Mouse (Mus musculus): ENCODE data around the gene Psen2. TPM values are rescaled to one million over a fixed set of nuclear protein-coding genes. Genes with fewer than 3 reads are reported as not detected.

Psen2 gene
- polyA plus RNA-seq, 2 experiments, result 17.1 to 23.4 TPM

- DNase-seq (ENCODE audit: low spot score), result no peak
- 80% methylated on average over 9 of the region's 9 CpGs for WGBS
- no peaks in the 10 kb centered on the region for H3K27me3 ChIP-seq (ENCODE audit: control insufficient read depth, insufficient read depth, low read length)
Observed at GRCm38 (mm10) chr1:180210781-180211271, 52.4 kb downstream of the Psen2 start.

GRCm38 (mm10) chr1:180210031-180210432, 53.2 kb downstream of the Psen2 start:
- no peaks in the 10 kb centered on the region for H3K4me1 ChIP-seq (ENCODE audit: control insufficient read depth, insufficient read depth, low read length)
- ATAC-seq (ENCODE audit: low FRiP score, low read depth) (no peak), DNase-seq (ENCODE audit: low spot score) (no peak)
- no peak overlapping the region for H3K9ac ChIP-seq (ENCODE audit: low read depth, low read length, severe bottlenecking)
- H3K4me2 ChIP-seq (replicated peaks; ENCODE audit: low read depth, low read length, severe bottlenecking), result no peak overlapping the region
- TF ChIP-seq POLR2A (IDR thresholded peaks at IDR 0.05; ENCODE audit: borderline replicate concordance, extremely low read depth, insufficient read depth, insufficient read length), result no peak
- no peak overlapping the region for H3K27ac ChIP-seq (replicated peaks; ENCODE audit: low read depth, low read length)
- peaks cover under 1% of the 10 kb centered on the region; the same call in 1 of the 2 replicates for H3K9me3 ChIP-seq (ENCODE audit: control insufficient read depth, low read length)
- 72% methylated on average over 4 of the region's 4 CpGs for WGBS
- no peaks in the 10 kb centered on the region for H3K36me3 ChIP-seq (ENCODE audit: control insufficient read depth, insufficient read depth, low read length)
- H3K27me3 ChIP-seq (ENCODE audit: control insufficient read depth, insufficient read depth, low read length), result no peaks in the 10 kb centered on the region
- no peak overlapping the region for H3K4me3 ChIP-seq (replicated peaks; ENCODE audit: low read length)

More at GRCm38 (mm10) chr1:180210781-180211271, 52.4 kb downstream of the Psen2 start:
- Histone ChIP-seq H3K4me3 (replicated peaks; ENCODE audit: low read length) (no peak overlapping the region), H3K36me3 (ENCODE audit: control insufficient read depth, insufficient read depth, low read length) (no peaks in the 10 kb centered on the region), H3K27ac (replicated peaks; ENCODE audit: low read depth, low read length) (no peak overlapping the region), H3K9ac (ENCODE audit: low read depth, low read length, severe bottlenecking) (no peak overlapping the region), H3K4me1 (ENCODE audit: control insufficient read depth, insufficient read depth, low read length) (no peaks in the 10 kb centered on the region), H3K4me2 (replicated peaks; ENCODE audit: low read depth, low read length, severe bottlenecking) (no peak overlapping the region), H3K9me3 (ENCODE audit: control insufficient read depth, low read length) (no peaks in the 10 kb centered on the region)
- TF ChIP-seq POLR2A (IDR thresholded peaks at IDR 0.05; ENCODE audit: borderline replicate concordance, extremely low read depth, insufficient read depth, insufficient read length), result no peak
- no peak for ATAC-seq (ENCODE audit: low FRiP score, low read depth)

GRCm38 (mm10) chr1:180208370-180208769, 54.9 kb downstream of the Psen2 start:
- H3K4me2 ChIP-seq (replicated peaks; ENCODE audit: low read depth, low read length, severe bottlenecking), result no peak overlapping the region
- no peak for ATAC-seq (ENCODE audit: low FRiP score, low read depth)
- no peak for TF ChIP-seq POLR2A (IDR thresholded peaks at IDR 0.05; ENCODE audit: borderline replicate concordance, extremely low read depth, insufficient read depth, insufficient read length)
- H3K27me3 ChIP-seq (ENCODE audit: control insufficient read depth, insufficient read depth, low read length), result no peaks in the 10 kb centered on the region
- DNase-seq (ENCODE audit: low spot score), result no peak
- no peaks in the 10 kb centered on the region for H3K4me1 ChIP-seq (ENCODE audit: control insufficient read depth, insufficient read depth, low read length)
- H3K27ac ChIP-seq (replicated peaks; ENCODE audit: low read depth, low read length), result no peak overlapping the region
- H3K9me3 ChIP-seq (ENCODE audit: control insufficient read depth, low read length), result peaks cover 10% of the 10 kb centered on the region; the same call in 1 of the 2 replicates
- H3K4me3 ChIP-seq (replicated peaks; ENCODE audit: low read length), result no peak overlapping the region
- H3K9ac ChIP-seq (ENCODE audit: low read depth, low read length, severe bottlenecking), result no peak overlapping the region
- H3K36me3 ChIP-seq (ENCODE audit: control insufficient read depth, insufficient read depth, low read length), result no peaks in the 10 kb centered on the region
- 85% methylated on average over 2 of the region's 3 CpGs for WGBS

GRCm38 (mm10) chr1:180200722-180201121, 62.5 kb downstream of the Psen2 start:
- ATAC-seq (ENCODE audit: low FRiP score, low read depth) (no peak), DNase-seq (ENCODE audit: low spot score) (no peak)
- Histone ChIP-seq H3K27me3 (ENCODE audit: control insufficient read depth, insufficient read depth, low read length) (no peaks in the 10 kb centered on the region), H3K27ac (replicated peaks; ENCODE audit: low read depth, low read length) (no peak overlapping the region), H3K4me3 (replicated peaks; ENCODE audit: low read length) (no peak overlapping the region), H3K36me3 (ENCODE audit: control insufficient read depth, insufficient read depth, low read length) (no peaks in the 10 kb centered on the region), H3K9me3 (ENCODE audit: control insufficient read depth, low read length) (peaks cover 10% of the 10 kb centered on the region; the same call in 1 of the 2 replicates), H3K9ac (ENCODE audit: low read depth, low read length, severe bottlenecking) (no peak overlapping the region), H3K4me1 (ENCODE audit: control insufficient read depth, insufficient read depth, low read length) (peaks cover 4% of the 10 kb centered on the region; the same call in 1 of the 2 replicates), H3K4me2 (replicated peaks; ENCODE audit: low read depth, low read length, severe bottlenecking) (no peak overlapping the region)
- TF ChIP-seq POLR2A (IDR thresholded peaks at IDR 0.05; ENCODE audit: borderline replicate concordance, extremely low read depth, insufficient read depth, insufficient read length), result no peak
- WGBS, result 47% methylated on average over 5 of the region's 5 CpGs

GRCm38 (mm10) chr1:180199715-180200050, 63.6 kb downstream of the Psen2 start:
- H3K4me3 ChIP-seq (replicated peaks; ENCODE audit: low read length), result no peak overlapping the region
- H3K4me1 ChIP-seq (ENCODE audit: control insufficient read depth, insufficient read depth, low read length), result peaks cover 4% of the 10 kb centered on the region; the same call in 1 of the 2 replicates
- H3K9ac ChIP-seq (ENCODE audit: low read depth, low read length, severe bottlenecking), result no peak overlapping the region
- H3K27ac ChIP-seq (replicated peaks; ENCODE audit: low read depth, low read length), result no peak overlapping the region
- TF ChIP-seq POLR2A (IDR thresholded peaks at IDR 0.05; ENCODE audit: borderline replicate concordance, extremely low read depth, insufficient read depth, insufficient read length), result no peak
- no peak for DNase-seq (ENCODE audit: low spot score)
- no peak for ATAC-seq (ENCODE audit: low FRiP score, low read depth)
- peaks cover 6% of the 10 kb centered on the region; the same call in 1 of the 2 replicates for H3K9me3 ChIP-seq (ENCODE audit: control insufficient read depth, low read length)
- no peak overlapping the region for H3K4me2 ChIP-seq (replicated peaks; ENCODE audit: low read depth, low read length, severe bottlenecking)
- H3K36me3 ChIP-seq (ENCODE audit: control insufficient read depth, insufficient read depth, low read length), result no peaks in the 10 kb centered on the region
- 75% methylated on average over 4 of the region's 4 CpGs for WGBS
- H3K27me3 ChIP-seq (ENCODE audit: control insufficient read depth, insufficient read depth, low read length), result no peaks in the 10 kb centered on the region

All from limb, embryonic 14.5 days (tissue).